Mouse (Mus musculus): ENCODE results near the gene Patj.

GRCm38 (mm10) chr4:98756141-98756540, 360.6 kb downstream of the Patj start:
- TF ChIP-seq POLR2A (IDR thresholded peaks at IDR 0.05; ENCODE audit: insufficient read length, low read depth), result no peak
- TF ChIP-seq USF1 (IDR thresholded peaks at IDR 0.05; ENCODE audit: low read depth), result no peak
- TF ChIP-seq MAX (IDR thresholded peaks at IDR 0.05; ENCODE audit: low read depth), result no peak
- TF ChIP-seq TCF12 (IDR thresholded peaks at IDR 0.05; ENCODE audit: insufficient read depth, poor library complexity, severe bottlenecking), result no peak
- TF ChIP-seq MYOD1 (IDR thresholded peaks at IDR 0.05; ENCODE audit: control insufficient read depth in 1 of 3, insufficient read length in 2 of 3, low read depth in 2 of 3), result no peak
- TF ChIP-seq E2F4 (IDR thresholded peaks at IDR 0.05; ENCODE audit: insufficient read depth), result no peak
- no peak for TF ChIP-seq POLR2AphosphoS2 (IDR thresholded peaks at IDR 0.05; ENCODE audit: insufficient read length, low read depth)
- TF ChIP-seq MYOG (IDR thresholded peaks at IDR 0.05; ENCODE audit: control insufficient read depth in 1 of 3, insufficient read depth in 1 of 3, insufficient read length in 2 of 3, low read depth in 2 of 3), result no peak
